Mouse (Mus musculus) cortical plate, adult 2 months (tissue): ENCODE measurements at regions not wholly inside any gene's neighbourhood (a gene's known extent, or its start where the extent isn't known, plus 50 kb on each side); places are given as distances from the start of the nearest gene placed in this dataset.

Experiments
- CTCF ChIP-seq: fragments of 200-500 bp; IDR thresholded peaks from 2 replicates; pipeline ENCODE4 v1.5.1; 2011; ENCODE audit warnings: mild to moderate bottlenecking, control low read depth, low read length; ENCODE audit not compliant: insufficient read depth; ENCODE audit errors: extremely low read depth
- POLR2A ChIP-seq: fragments of 200-500 bp; IDR thresholded peaks from 2 replicates; pipeline ENCODE4 v1.6.1; 2011; ENCODE audit warnings: mild to moderate bottlenecking, low read length, control low read depth; ENCODE audit not compliant: insufficient read depth; ENCODE audit errors: extremely low read depth

GRCm38 (mm10) chr10:53442912-53443311 is 63.2 kb upstream of the Cep85l start:
- TF ChIP-seq POLR2A (no peak), CTCF (no peak)
